Mouse (Mus musculus): ENCODE data around the gene Galnt12.

GRCm38 (mm10) chr4:47056791-47057509, 34.8 kb upstream of the Galnt12 start, which contains the start of gene Anks6:
- no peak for TF ChIP-seq MAFK (IDR thresholded peaks at IDR 0.05; ENCODE audit: borderline replicate concordance, low read depth, low read length)
- no peak for TF ChIP-seq POLR2A (IDR thresholded peaks at IDR 0.05; ENCODE audit: control insufficient read depth in 1 of 2, insufficient read depth in 1 of 2, low read depth in 1 of 2, low read length in 2 of 2, poor library complexity in 1 of 2)
- TF ChIP-seq CTCF (IDR thresholded peaks at IDR 0.05 in 2 of 3, conservative IDR thresholded peaks at IDR 0.05 in 1 of 3; ENCODE audit: control insufficient read depth in 1 of 3, insufficient read depth in 1 of 3, low read depth in 2 of 3, low read length in 3 of 3, poor library complexity in 1 of 3, severe bottlenecking in 1 of 3): no peak
- TF ChIP-seq GATA1 (IDR thresholded peaks at IDR 0.05; ENCODE audit: low read depth, low read length): no peak
- no peak for TF ChIP-seq NRF1 (IDR thresholded peaks at IDR 0.05; ENCODE audit: insufficient read depth, low read depth, low read length, poor library complexity, severe bottlenecking)
